Mouse (Mus musculus) embryonic fibroblast, embryonic 13.5 days (primary cell): ENCODE measurements around the gene Pam16.

ENCODE experiments used
- CTCF ChIP-seq: IDR thresholded peaks from 2 replicates; pipeline ENCODE4 v1.5.1; 2011; ENCODE audit warnings: mild to moderate bottlenecking, control low read depth, low read length, moderate library complexity, borderline replicate concordance; ENCODE audit not compliant: insufficient read depth
- POLR2A ChIP-seq: IDR thresholded peaks from 2 replicates; pipeline ENCODE4 v1.6.1; 2011; ENCODE audit warnings: low read depth, mild to moderate bottlenecking, control low read depth, low read length, moderate library complexity

DNA sequence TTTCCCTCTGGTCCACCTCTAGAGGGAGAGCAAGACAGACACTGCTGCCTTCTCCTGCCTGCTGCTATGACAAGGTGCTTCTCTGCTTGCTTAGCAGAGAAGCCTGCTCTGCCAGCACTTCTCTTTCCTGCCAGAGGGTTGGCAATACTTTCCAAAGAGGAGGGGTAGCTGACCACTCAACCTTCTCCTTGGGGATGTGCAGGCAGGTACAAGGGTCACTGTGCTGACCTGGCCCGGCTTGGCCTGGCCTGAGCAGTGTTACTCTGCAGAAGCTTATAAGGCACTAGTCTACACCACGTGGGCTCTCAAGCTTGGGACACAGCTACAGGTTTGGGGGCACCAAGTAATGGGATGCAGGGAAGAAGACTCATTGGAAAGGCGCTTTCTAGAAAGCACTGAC lies 10.1 kb downstream of the Pam16 start:
- no peak for TF ChIP-seq CTCF
- TF ChIP-seq POLR2A, result no peak
